Mouse (Mus musculus) hindbrain, embryonic 15.5 days (tissue): ENCODE data around the gene Camk1d. TPM values are rescaled to one million over a fixed set of nuclear protein-coding genes. Genes with fewer than 3 reads are reported as not detected.

Experiments
- ATAC-seq: fragments of 200-750 bp; cut with Nextera tagmentation; 2 replicates; pipeline ENCODE4 v1.8.0; 2017; ENCODE audit warnings: low read depth, moderate number of reproducible peaks, moderate TSS enrichment; ENCODE audit not compliant: low FRiP score
- H3K27ac ChIP-seq: fragments of 300-500 bp; sonication (generic); replicated peaks from 2 replicates; pipeline ENCODE4 v1.5.1; 2015; ENCODE audit warnings: mild to moderate bottlenecking, inconsistent platforms
- H3K27me3 ChIP-seq: fragments of 300-500 bp; sonication (generic); 2 replicates; pipeline ENCODE4 v1.6.1; 2015; ENCODE audit warnings: control low read depth, inconsistent platforms
- H3K36me3 ChIP-seq: fragments of 300-500 bp; sonication (generic); 2 replicates; pipeline ENCODE4 v1.6.1; 2015; ENCODE audit warnings: control low read depth, inconsistent platforms
- H3K4me1 ChIP-seq: fragments of 300-500 bp; sonication (generic); replicated peaks from 2 replicates; pipeline ENCODE4 v1.6.1; 2015; ENCODE audit warnings: control low read depth, inconsistent platforms
- H3K4me2 ChIP-seq: fragments of 300-500 bp; sonication (generic); 2 replicates; pipeline ENCODE4 v1.6.1; 2015; ENCODE audit warnings: moderate library complexity, mild to moderate bottlenecking, inconsistent platforms
- H3K4me3 ChIP-seq: fragments of 300-500 bp; sonication (generic); 2 replicates; pipeline ENCODE4 v1.5.1; 2015; ENCODE audit warnings: mild to moderate bottlenecking, inconsistent platforms
- H3K9ac ChIP-seq: fragments of 300-500 bp; sonication (generic); 2 replicates; pipeline ENCODE4 v1.6.1; 2015; ENCODE audit warnings: inconsistent platforms
- H3K9me3 ChIP-seq: fragments of 300-500 bp; sonication (generic); 2 replicates; pipeline ENCODE4 v1.6.1; 2016; ENCODE audit warnings: control low read depth, inconsistent platforms
- WGBS: fragments of 180-500 bp; shearing (Covaris S2); methylation state at CpG from one replicate; pipeline ENCODE4 v1.1.7; 2015; 5-methylcytosine and 5-hydroxymethylcytosine counted together
- polyA plus RNA-seq: library from polyadenylated mRNA; unstranded; fragments of >200 nt; fragmentation: Nextera tagmentation; extraction: Ambion mirVana; gene quantifications from 2 replicates; pipeline ENCODE4 v1.2.1, GENCODE M21; 2015

Camk1d gene
- polyA plus RNA-seq, 1 experiment from 2014 or later = 7.4 TPM

GRCm38 (mm10) chr2:5706618-5707017, 7.7 kb downstream of the Camk1d start:
- no peak overlapping the region for H3K9ac ChIP-seq
- no peaks in the 10 kb centered on the region for H3K36me3 ChIP-seq
- H3K9me3 ChIP-seq = no peaks in the 10 kb centered on the region
- H3K27me3 ChIP-seq = no peaks in the 10 kb centered on the region
- no peak for ATAC-seq
- no peaks in the 10 kb centered on the region for H3K4me1 ChIP-seq
- no peak overlapping the region for H3K4me2 ChIP-seq
- 85% methylated on average over 4 of the region's 4 CpGs for WGBS
- no peak overlapping the region for H3K27ac ChIP-seq
- no peak overlapping the region for H3K4me3 ChIP-seq

DNA sequence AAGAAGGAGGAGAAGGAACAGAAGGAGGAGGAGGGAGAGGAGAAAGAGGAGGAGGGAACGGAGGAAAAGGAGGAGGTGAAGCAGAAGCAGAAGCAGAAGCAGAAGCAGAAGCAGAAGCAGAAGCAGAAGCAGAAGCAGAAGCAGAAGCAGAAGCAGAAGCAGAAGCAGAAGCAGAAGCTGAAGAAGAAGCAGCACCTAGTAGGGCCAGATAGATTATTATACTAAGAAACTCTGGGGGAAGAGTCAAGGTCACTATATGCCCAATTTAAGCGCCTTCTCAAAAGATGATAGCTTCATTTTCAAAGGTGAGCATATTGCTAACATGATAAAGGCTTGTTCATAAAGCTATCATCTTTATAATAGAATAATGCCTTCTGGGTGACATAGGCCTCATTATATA, 11.9 kb downstream of the Camk1d start:
- H3K36me3 ChIP-seq = no peaks in the 10 kb centered on the region
- no peak overlapping the region for H3K4me2 ChIP-seq
- H3K27me3 ChIP-seq = no peaks in the 10 kb centered on the region
- no peaks in the 10 kb centered on the region for H3K4me1 ChIP-seq
- no peaks in the 10 kb centered on the region for H3K9me3 ChIP-seq
- no peak overlapping the region for H3K4me3 ChIP-seq
- no peak overlapping the region for H3K9ac ChIP-seq
- no peak for ATAC-seq
- 89% methylated on average over 2 of the region's 2 CpGs for WGBS
- no peak overlapping the region for H3K27ac ChIP-seq

DNA sequence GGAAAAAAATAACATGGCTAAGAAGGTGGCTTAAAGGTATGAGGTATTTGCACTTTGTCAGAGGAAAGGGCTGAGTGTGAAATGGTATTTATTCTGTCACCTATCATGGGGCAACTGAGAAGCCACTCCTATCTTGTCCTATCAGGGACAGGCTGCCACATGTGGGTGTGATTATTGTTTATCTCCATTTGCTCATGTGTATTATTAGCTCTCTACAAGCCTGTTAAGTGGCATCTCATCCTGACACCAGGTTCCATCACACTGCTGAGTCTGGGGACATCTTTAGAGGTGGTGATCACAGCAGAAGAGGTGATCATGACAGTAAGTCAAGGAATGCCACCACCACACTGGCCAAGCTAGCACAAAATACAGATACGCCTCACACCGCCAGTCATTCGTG, 13.4 kb downstream of the Camk1d start:
- no peak for ATAC-seq

GRCm38 (mm10) chr2:5698451-5698850, 15.9 kb downstream of the Camk1d start:
- Histone ChIP-seq H3K4me3 (no peak overlapping the region), H3K9me3 (no peaks in the 10 kb centered on the region), H3K27ac (no peak overlapping the region), H3K4me2 (no peak overlapping the region), H3K27me3 (no peaks in the 10 kb centered on the region), H3K36me3 (no peaks in the 10 kb centered on the region), H3K4me1 (no peaks in the 10 kb centered on the region), H3K9ac (no peak overlapping the region)
- WGBS = 62% methylated on average over 8 of the region's 8 CpGs
- no peak for ATAC-seq

More for the DNA sequence above, 13.4 kb downstream of the Camk1d start:
- Histone ChIP-seq H3K9me3 (no peaks in the 10 kb centered on the region), H3K4me1 (no peaks in the 10 kb centered on the region), H3K4me2 (no peak overlapping the region), H3K27me3 (no peaks in the 10 kb centered on the region), H3K9ac (no peak overlapping the region), H3K4me3 (no peak overlapping the region), H3K36me3 (no peaks in the 10 kb centered on the region), H3K27ac (no peak overlapping the region)
- 94% methylated on average over 3 of the region's 3 CpGs for WGBS

- no peaks in the 10 kb centered on the region for H3K36me3 ChIP-seq
- H3K4me1 ChIP-seq = no peaks in the 10 kb centered on the region
- no peak for ATAC-seq
- no peak overlapping the region for H3K4me3 ChIP-seq
- H3K9ac ChIP-seq = no peak overlapping the region
- no peaks in the 10 kb centered on the region for H3K27me3 ChIP-seq
- WGBS = 84% methylated on average over 9 of the region's 9 CpGs
- no peaks in the 10 kb centered on the region for H3K9me3 ChIP-seq
- H3K4me2 ChIP-seq = no peak overlapping the region
- H3K27ac ChIP-seq = no peak overlapping the region
These were observed 20.2 kb downstream of the Camk1d start for GRCm38 (mm10) chr2:5694094-5694493.

- WGBS = 84% methylated on average over 3 of the region's 3 CpGs
- Histone ChIP-seq H3K4me3 (no peak overlapping the region), H3K36me3 (no peaks in the 10 kb centered on the region), H3K27ac (no peak overlapping the region), H3K9ac (no peak overlapping the region), H3K27me3 (no peaks in the 10 kb centered on the region), H3K4me2 (no peak overlapping the region), H3K9me3 (no peaks in the 10 kb centered on the region), H3K4me1 (no peaks in the 10 kb centered on the region)
- no peak for ATAC-seq
These were observed 22.6 kb downstream of the Camk1d start for GRCm38 (mm10) chr2:5691729-5692128.

DNA sequence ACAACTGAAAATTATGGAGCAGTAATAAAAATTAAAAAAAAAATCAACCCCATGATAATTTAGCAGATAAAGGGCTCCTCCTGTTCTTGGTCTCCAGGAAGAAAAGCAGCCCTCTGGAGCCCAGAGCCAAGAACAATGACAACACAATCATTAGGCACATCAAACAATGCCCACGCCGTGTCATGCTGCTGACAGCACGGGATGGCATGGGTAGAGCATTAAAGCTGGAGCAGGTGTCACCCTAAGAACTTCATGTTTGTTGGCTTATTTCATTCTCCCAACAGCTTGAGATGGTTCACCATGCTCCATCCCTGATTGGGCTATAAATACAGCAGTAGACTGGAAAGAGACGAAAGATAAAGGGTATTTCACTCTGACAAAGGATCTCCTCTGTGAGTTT, 30.9 kb downstream of the Camk1d start:
- no peak overlapping the region for H3K27ac ChIP-seq
- WGBS = 86% methylated on average over 4 of the region's 4 CpGs
- no peak for ATAC-seq

GRCm38 (mm10) chr2:5681909-5682308, 32.4 kb downstream of the Camk1d start:
- H3K9ac ChIP-seq = no peak overlapping the region
- H3K4me3 ChIP-seq = no peak overlapping the region
- no peak for ATAC-seq
- H3K27ac ChIP-seq = no peak overlapping the region
- 91% methylated on average over 8 of the region's 8 CpGs for WGBS
- H3K4me2 ChIP-seq = no peak overlapping the region
- H3K27me3 ChIP-seq = no peaks in the 10 kb centered on the region
- H3K4me1 ChIP-seq = no peaks in the 10 kb centered on the region
- no peaks in the 10 kb centered on the region for H3K36me3 ChIP-seq
- no peaks in the 10 kb centered on the region for H3K9me3 ChIP-seq

More for the DNA sequence above, 30.9 kb downstream of the Camk1d start:
- Histone ChIP-seq H3K4me2 (no peak overlapping the region), H3K4me1 (no peaks in the 10 kb centered on the region), H3K9me3 (no peaks in the 10 kb centered on the region), H3K9ac (no peak overlapping the region), H3K27me3 (no peaks in the 10 kb centered on the region), H3K36me3 (no peaks in the 10 kb centered on the region), H3K4me3 (no peak overlapping the region)

- no peak overlapping the region for H3K4me3 ChIP-seq
- ATAC-seq = no peak
- no peaks in the 10 kb centered on the region for H3K27me3 ChIP-seq
- no peak overlapping the region for H3K9ac ChIP-seq
- H3K4me1 ChIP-seq = no peaks in the 10 kb centered on the region
- H3K36me3 ChIP-seq = no peaks in the 10 kb centered on the region
- H3K4me2 ChIP-seq = no peak overlapping the region
- H3K27ac ChIP-seq = no peak overlapping the region
- 85% methylated on average over 7 of the region's 7 CpGs for WGBS
- no peaks in the 10 kb centered on the region for H3K9me3 ChIP-seq
These were observed 33.0 kb downstream of the Camk1d start for GRCm38 (mm10) chr2:5681302-5681701.

- H3K27me3 ChIP-seq = no peaks in the 10 kb centered on the region
- H3K36me3 ChIP-seq = no peaks in the 10 kb centered on the region
- H3K9ac ChIP-seq = no peak overlapping the region
- WGBS = 83% methylated on average over 2 of the region's 2 CpGs
- H3K4me2 ChIP-seq = no peak overlapping the region
- peaks cover 9% of the 10 kb centered on the region; the same call in 1 of the 2 replicates for H3K4me1 ChIP-seq
- no peak overlapping the region for H3K4me3 ChIP-seq
- no peaks in the 10 kb centered on the region for H3K9me3 ChIP-seq
- no peak for ATAC-seq
- no peak overlapping the region for H3K27ac ChIP-seq
These were observed 35.3 kb downstream of the Camk1d start for GRCm38 (mm10) chr2:5679055-5679454.

DNA sequence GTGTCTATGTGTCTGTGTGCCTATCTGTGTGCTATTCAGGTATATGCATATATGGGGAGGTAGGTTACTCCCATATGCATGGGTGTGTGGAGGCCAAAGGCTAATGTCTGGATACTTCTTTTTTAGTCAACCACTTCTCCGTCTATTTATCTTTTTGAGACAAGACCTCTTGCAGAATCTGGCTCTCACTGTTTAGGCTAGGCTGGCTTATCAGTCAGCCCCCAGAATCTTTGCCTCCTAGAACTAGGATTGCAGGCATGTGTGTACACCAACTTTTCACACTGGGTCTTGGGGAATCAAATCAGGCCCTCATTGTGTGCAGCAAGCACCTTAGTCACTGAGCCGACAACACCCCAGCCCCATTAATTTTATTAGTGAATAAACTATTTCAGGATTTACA, 36.8 kb downstream of the Camk1d start:
- no peak overlapping the region for H3K27ac ChIP-seq
- no peak overlapping the region for H3K9ac ChIP-seq
- H3K4me3 ChIP-seq = no peak overlapping the region
- no peaks in the 10 kb centered on the region for H3K9me3 ChIP-seq
- no peaks in the 10 kb centered on the region for H3K27me3 ChIP-seq
- no peak overlapping the region for H3K4me2 ChIP-seq
- H3K36me3 ChIP-seq = no peaks in the 10 kb centered on the region
- H3K4me1 ChIP-seq = peaks cover 9% of the 10 kb centered on the region; the same call in 1 of the 2 replicates
- ATAC-seq = no peak
- WGBS = 93% methylated on average over 2 of the region's 2 CpGs

DNA sequence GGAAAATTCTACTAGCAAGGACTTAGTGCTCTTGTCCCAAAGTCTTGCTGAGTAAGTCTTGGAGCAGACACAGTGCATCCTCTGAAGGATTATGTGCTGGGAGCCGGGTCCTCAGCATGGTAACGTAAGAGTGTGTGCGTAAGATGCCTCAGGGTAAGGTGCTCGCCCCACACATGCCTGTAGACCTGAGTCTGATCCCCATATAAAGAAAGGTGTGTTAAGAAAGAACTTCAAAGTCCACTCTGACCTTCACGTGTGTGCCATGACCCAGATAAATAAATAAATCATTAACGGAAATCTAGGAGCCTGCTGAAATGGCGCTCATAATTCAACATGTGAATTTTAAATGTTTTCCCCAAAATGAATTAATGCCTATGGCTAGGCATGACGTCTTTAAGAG, 37.5 kb downstream of the Camk1d start:
- 85% methylated on average over 8 of the region's 8 CpGs for whole genome bisulfite sequencing
- no peak overlapping the region for H3K27ac ChIP-seq
- no peaks in the 10 kb centered on the region for H3K9me3 ChIP-seq
- no peak overlapping the region for H3K4me2 ChIP-seq
- H3K4me1 ChIP-seq = peaks cover 9% of the 10 kb centered on the region; the same call in 1 of the 2 replicates
- H3K9ac ChIP-seq = no peak overlapping the region
- no peak overlapping the region for H3K4me3 ChIP-seq
- ATAC-seq = no peak
- no peaks in the 10 kb centered on the region for H3K36me3 ChIP-seq
- H3K27me3 ChIP-seq = no peaks in the 10 kb centered on the region

DNA sequence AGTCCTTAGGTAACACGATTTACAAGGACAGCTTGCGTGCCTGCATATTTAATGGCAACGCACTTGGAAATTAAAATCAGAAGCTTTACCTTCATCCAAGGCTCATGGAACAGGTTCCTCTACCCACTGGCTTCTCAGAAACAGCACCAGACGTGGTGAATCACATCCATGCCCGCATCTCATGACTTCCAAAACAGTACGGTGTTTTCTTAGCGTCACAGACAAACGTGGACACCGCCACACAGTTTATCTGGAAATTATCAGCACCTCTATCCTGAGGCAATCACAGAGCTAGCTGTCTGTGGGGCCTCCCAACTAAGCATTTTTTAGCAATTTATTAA, 38.2 kb downstream of the Camk1d start:
- WGBS = 48% methylated on average over 9 of the region's 9 CpGs
- H3K27ac ChIP-seq = no peak overlapping the region
- ATAC-seq = no peak

More for the DNA sequence above, 38.2 kb downstream of the Camk1d start:
- Histone ChIP-seq H3K27me3 (no peaks in the 10 kb centered on the region), H3K36me3 (no peaks in the 10 kb centered on the region), H3K9ac (no peak overlapping the region), H3K4me1 (peaks cover 9% of the 10 kb centered on the region; the same call in 1 of the 2 replicates), H3K4me2 (no peak overlapping the region; the same call in 1 of the 2 replicates), H3K4me3 (no peak overlapping the region), H3K9me3 (no peaks in the 10 kb centered on the region)
